Mouse (Mus musculus) small intestine, adult 2 months (tissue): ENCODE results near the gene Tldc2. TPM values are rescaled to one million over a fixed set of nuclear protein-coding genes. Genes with fewer than 3 reads are reported as not detected.

Experiments used
- H3K27ac ChIP-seq: fragments of 200-500 bp; 2 replicates; pipeline ENCODE4 v1.5.1; 2012; ENCODE audit warnings: low read depth, low read length, control low read depth, inconsistent platforms; ENCODE audit not compliant: insufficient read depth
- H3K27me3 ChIP-seq: fragments of 200-500 bp; 2 replicates; pipeline ENCODE4 v1.6.1; 2012; ENCODE audit warnings: mild to moderate bottlenecking, moderate library complexity, low read length, inconsistent platforms; ENCODE audit not compliant: control insufficient read depth, insufficient read depth
- H3K36me3 ChIP-seq: fragments of 200-500 bp; 2 replicates; pipeline ENCODE4 v1.6.1; 2012; ENCODE audit warnings: mild to moderate bottlenecking, low read length, control low read depth, inconsistent platforms; ENCODE audit not compliant: control insufficient read depth, insufficient read depth
- H3K4me1 ChIP-seq: fragments of 200-500 bp; 2 replicates; pipeline ENCODE4 v1.6.1; 2012; ENCODE audit warnings: low read length, inconsistent platforms, mixed read lengths; ENCODE audit not compliant: control insufficient read depth, insufficient read depth, insufficient read length
- H3K4me3 ChIP-seq: fragments of 200-500 bp; 2 replicates; pipeline ENCODE4 v1.5.1; 2012; ENCODE audit warnings: low read depth, mild to moderate bottlenecking, control low read depth, inconsistent platforms, low read length, moderate library complexity
- CTCF ChIP-seq: fragments of 200-500 bp; IDR thresholded peaks from 2 replicates; pipeline ENCODE4 v1.5.1; 2012; ENCODE audit warnings: low read depth, mild to moderate bottlenecking, control low read depth, inconsistent platforms, low read length, moderate library complexity, mixed read lengths; ENCODE audit not compliant: insufficient replicate concordance, insufficient read length; ENCODE audit errors: extremely low read depth
- POLR2A ChIP-seq: fragments of 200-500 bp; IDR thresholded peaks from 2 replicates; pipeline ENCODE4 v1.6.1; 2012; ENCODE audit warnings: low read depth, mild to moderate bottlenecking, control low read depth, inconsistent platforms, low read length, moderate library complexity
- WGBS: fragments of 180-500 bp; shearing (Covaris S2); methylation state at CpG from one replicate; pipeline ENCODE4 v1.1.7; 2018; 5-methylcytosine and 5-hydroxymethylcytosine counted together
- polyA plus RNA-seq: library from polyadenylated mRNA; depleted of rRNA; stranded (reverse); fragments of >200 nt; gene quantifications from 2 replicates; pipeline ENCODE4 v1.2.3, GENCODE M21; 2012

The Tldc2 gene
- polyA plus RNA-seq, 1 experiment: 12.4 TPM

- Histone ChIP-seq H3K4me1 (no peaks in the 10 kb centered on the region), H3K27ac (no peak overlapping the region), H3K27me3 (no peaks in the 10 kb centered on the region), H3K4me3 (no peak overlapping the region), H3K36me3 (peaks cover 78% of the 10 kb centered on the region)
- WGBS: 93% methylated on average over 2 of the region's 2 CpGs
- TF ChIP-seq POLR2A (no peak), CTCF (no peak)
These were observed 15.4 kb downstream of the Tldc2 start for GRCm38 (mm10) chr2:157102256-157102655.

GRCm38 (mm10) chr2:157104454-157104853 is 17.6 kb downstream of the Tldc2 start:
- no peaks in the 10 kb centered on the region for H3K4me1 ChIP-seq
- peaks cover 78% of the 10 kb centered on the region for H3K36me3 ChIP-seq
- 94% methylated on average over 8 of the region's 8 CpGs for WGBS
- H3K27me3 ChIP-seq: no peaks in the 10 kb centered on the region
- TF ChIP-seq CTCF (no peak), POLR2A (no peak)
- no peak overlapping the region for H3K4me3 ChIP-seq
- no peak overlapping the region for H3K27ac ChIP-seq

GRCm38 (mm10) chr2:157108236-157108635 is 21.4 kb downstream of the Tldc2 start:
- Histone ChIP-seq H3K4me3 (no peak overlapping the region), H3K27ac (no peak overlapping the region), H3K4me1 (no peaks in the 10 kb centered on the region), H3K27me3 (no peaks in the 10 kb centered on the region), H3K36me3 (peaks cover 69% of the 10 kb centered on the region)
- 87% methylated on average over 4 of the region's 4 CpGs for WGBS
- TF ChIP-seq CTCF (no peak), POLR2A (no peak)

- WGBS: 17% methylated on average over 3 of the region's 3 CpGs
- no peak for TF ChIP-seq CTCF
- no peak for TF ChIP-seq POLR2A
- no peaks in the 10 kb centered on the region for H3K27me3 ChIP-seq
- H3K36me3 ChIP-seq: peaks cover 67% of the 10 kb centered on the region
- H3K27ac ChIP-seq: no peak overlapping the region
- H3K4me3 ChIP-seq: no peak overlapping the region
- H3K4me1 ChIP-seq: no peaks in the 10 kb centered on the region
These were observed 30.1 kb downstream of the Tldc2 start for GRCm38 (mm10) chr2:157116964-157117363.

- WGBS: 30% methylated on average over 4 of the region's 4 CpGs
- H3K36me3 ChIP-seq: peaks cover 60% of the 10 kb centered on the region
- H3K4me1 ChIP-seq: no peaks in the 10 kb centered on the region
These were observed 31.7 kb downstream of the Tldc2 start for GRCm38 (mm10) chr2:157118556-157118955.

GRCm38 (mm10) chr2:157119075-157119474 is 32.2 kb downstream of the Tldc2 start:
- Histone ChIP-seq H3K27me3 (no peaks in the 10 kb centered on the region), H3K4me3 (no peak overlapping the region), H3K36me3 (peaks cover 56% of the 10 kb centered on the region), H3K27ac (no peak overlapping the region), H3K4me1 (no peaks in the 10 kb centered on the region; the same call in 1 of the 2 replicates)
- TF ChIP-seq CTCF (no peak), POLR2A (no peak)
- 42% methylated on average over 3 of the region's 3 CpGs for WGBS

More at GRCm38 (mm10) chr2:157118556-157118955, 31.7 kb downstream of the Tldc2 start:
- no peak overlapping the region for H3K27ac ChIP-seq
- H3K27me3 ChIP-seq: no peaks in the 10 kb centered on the region
- no peak overlapping the region for H3K4me3 ChIP-seq
- no peak for TF ChIP-seq CTCF
- TF ChIP-seq POLR2A: no peak

- H3K36me3 ChIP-seq: peaks cover 41% of the 10 kb centered on the region
- 93% methylated on average over 8 of the region's 8 CpGs for WGBS
- peaks cover 13% of the 10 kb centered on the region for H3K4me1 ChIP-seq
- no peaks in the 10 kb centered on the region for H3K27me3 ChIP-seq
- no peak for TF ChIP-seq POLR2A
- TF ChIP-seq CTCF: no peak
- no peak overlapping the region for H3K4me3 ChIP-seq
- no peak overlapping the region for H3K27ac ChIP-seq
These were observed 34.9 kb downstream of the Tldc2 start for GRCm38 (mm10) chr2:157121766-157122165.
